Mouse (Mus musculus) kidney, adult 2 months (tissue): ENCODE data around the gene Prrg2.

ENCODE experiments used
- CTCF ChIP-seq: fragments of 200-500 bp; conservative IDR thresholded peaks from 2 replicates; pipeline ENCODE4 v1.5.1; 2011; ENCODE audit warnings: low read depth, mild to moderate bottlenecking, control low read depth, low read length, moderate library complexity, mixed read lengths; ENCODE audit not compliant: insufficient read depth, insufficient read length
- POLR2A ChIP-seq: fragments of 200-500 bp; IDR thresholded peaks from one replicate; pipeline ENCODE4 v1.6.1; 2011; ENCODE audit warnings: low read depth, low read length, control low read depth

GRCm38 (mm10) chr7:45050945-45051600 lies 11.4 kb downstream of the Prrg2 start:
- TF ChIP-seq CTCF: no peak
- TF ChIP-seq POLR2A: no peak
